Mouse (Mus musculus): ENCODE results near the gene Aoc1. TPM values are rescaled to one million over a fixed set of nuclear protein-coding genes. Genes with fewer than 3 reads are reported as not detected.
"Not testable (repeated sequence)": the region's sequence is repeated elsewhere in the genome, so short reads cannot be mapped to it uniquely, and the experiment has no call there.

Aoc1 gene
- polyA plus RNA-seq, 1 experiment from 2014 or later: not detected

- Histone ChIP-seq H3K9ac (replicated peaks) (no peak overlapping the region), H3K27me3 (no peaks in the 10 kb centered on the region), H3K4me2 (no peak overlapping the region), H3K9me3 (no peaks in the 10 kb centered on the region), H3K27ac (no peak overlapping the region), H3K4me1 (replicated peaks) (peaks cover 14% of the 10 kb centered on the region), H3K36me3 (no peaks in the 10 kb centered on the region), H3K4me3 (replicated peaks) (no peak overlapping the region)
- peak; percentile 47; the same call in 1 of the 2 replicates for ATAC-seq (ENCODE audit: insufficient number of reproducible peaks, insufficient read depth, low FRiP score, low TSS enrichment, low read depth)
- WGBS: 73% methylated on average over 12 of the region's 12 CpGs
These were observed 10.9 kb upstream of the Aoc1 start for GRCm38 (mm10) chr6:48861616-48862280.

- Histone ChIP-seq H3K27me3 (no peaks in the 10 kb centered on the region; the same call in 1 of the 2 replicates), H3K9ac (replicated peaks) (no peak overlapping the region), H3K4me1 (replicated peaks) (peaks cover 14% of the 10 kb centered on the region), H3K36me3 (no peaks in the 10 kb centered on the region), H3K9me3 (no peaks in the 10 kb centered on the region), H3K4me2 (no peak overlapping the region), H3K27ac (no peak overlapping the region), H3K4me3 (replicated peaks) (no peak overlapping the region)
- no peak for ATAC-seq (ENCODE audit: insufficient number of reproducible peaks, insufficient read depth, low FRiP score, low TSS enrichment, low read depth)
- 83% methylated on average over 4 of the region's 4 CpGs for WGBS
These were observed 9.9 kb upstream of the Aoc1 start for GRCm38 (mm10) chr6:48862816-48863215.

DNA sequence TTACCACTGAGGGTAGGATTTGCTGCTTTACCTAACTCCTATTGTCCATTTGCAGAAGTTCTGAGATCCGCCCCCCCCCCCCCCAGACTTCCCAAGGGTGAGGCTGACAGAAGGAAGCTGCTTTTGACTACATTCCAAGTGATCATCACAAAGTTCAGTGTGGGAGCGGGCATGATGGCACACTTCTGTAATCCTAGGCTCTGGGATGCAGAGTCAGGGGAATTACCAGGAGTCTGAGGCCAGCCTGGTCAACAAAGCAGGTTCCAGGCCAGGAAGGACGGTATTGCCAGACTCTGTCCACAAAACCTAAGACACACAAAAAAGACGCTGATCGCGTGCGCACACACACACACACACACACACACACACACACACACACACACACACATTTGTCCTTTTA lies 9.2 kb upstream of the Aoc1 start:
- H3K4me2 ChIP-seq: no peak overlapping the region
- no peak for ATAC-seq (ENCODE audit: insufficient number of reproducible peaks, insufficient read depth, low FRiP score, low TSS enrichment, low read depth)
- no peaks in the 10 kb centered on the region for H3K36me3 ChIP-seq
- peaks cover 14% of the 10 kb centered on the region for H3K4me1 ChIP-seq (replicated peaks)
- H3K9ac ChIP-seq (replicated peaks): no peak overlapping the region
- no peak overlapping the region for H3K27ac ChIP-seq
- H3K9me3 ChIP-seq: no peaks in the 10 kb centered on the region
- no peak overlapping the region for H3K4me3 ChIP-seq (replicated peaks)
- no peaks in the 10 kb centered on the region; the same call in 1 of the 2 replicates for H3K27me3 ChIP-seq
- 90% methylated on average over 6 of the region's 7 CpGs for WGBS

GRCm38 (mm10) chr6:48864181-48864580 lies 8.5 kb upstream of the Aoc1 start:
- H3K36me3 ChIP-seq: no peaks in the 10 kb centered on the region
- no peak overlapping the region for H3K4me3 ChIP-seq (replicated peaks)
- H3K4me1 ChIP-seq (replicated peaks): peaks cover 14% of the 10 kb centered on the region
- H3K27ac ChIP-seq: no peak overlapping the region
- H3K27me3 ChIP-seq: no peaks in the 10 kb centered on the region; the same call in 1 of the 2 replicates
- 43% methylated on average over 3 of the region's 3 CpGs for WGBS
- H3K4me2 ChIP-seq: no peak overlapping the region
- H3K9me3 ChIP-seq: no peaks in the 10 kb centered on the region
- no peak overlapping the region for H3K9ac ChIP-seq (replicated peaks)
- ATAC-seq (ENCODE audit: insufficient number of reproducible peaks, insufficient read depth, low FRiP score, low TSS enrichment, low read depth): no peak

DNA sequence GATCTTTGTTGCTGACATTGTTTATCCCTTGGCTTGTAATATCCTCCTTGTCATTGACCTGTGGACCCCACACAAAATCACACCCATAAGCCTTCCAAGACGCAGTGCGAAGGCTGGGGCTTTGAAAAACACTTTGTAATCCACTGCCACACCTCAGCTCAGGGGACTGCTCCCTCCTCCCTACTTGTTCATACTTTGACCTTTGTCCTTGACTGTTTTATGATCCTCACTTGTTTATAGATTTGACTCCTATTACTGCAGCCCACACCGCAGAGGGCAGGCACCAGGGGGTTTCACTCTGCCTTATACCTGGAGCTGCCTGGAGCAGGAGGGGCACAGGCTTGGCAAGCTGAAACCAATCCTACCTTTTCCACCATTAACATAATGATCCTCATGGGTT lies 8.0 kb upstream of the Aoc1 start:
- no peak for ATAC-seq (ENCODE audit: insufficient number of reproducible peaks, insufficient read depth, low FRiP score, low TSS enrichment, low read depth)
- no peaks in the 10 kb centered on the region; the same call in 1 of the 2 replicates for H3K27me3 ChIP-seq
- H3K9me3 ChIP-seq: no peaks in the 10 kb centered on the region
- no peak overlapping the region for H3K9ac ChIP-seq (replicated peaks)
- peaks cover 14% of the 10 kb centered on the region for H3K4me1 ChIP-seq (replicated peaks)
- no peak overlapping the region for H3K4me2 ChIP-seq
- H3K4me3 ChIP-seq (replicated peaks): no peak overlapping the region
- 0 out of 2 replicates have a peak overlapping the region, but pooled peaks have one; percentile 23 for H3K27ac ChIP-seq
- H3K36me3 ChIP-seq: no peaks in the 10 kb centered on the region
- 20% methylated on average over 3 of the region's 3 CpGs for WGBS

- H3K27ac ChIP-seq: 0 out of 2 replicates have a peak overlapping the region, but pooled peaks have one; percentile 23
- H3K27me3 ChIP-seq: no peaks in the 10 kb centered on the region; the same call in 1 of the 2 replicates
- H3K9me3 ChIP-seq: no peaks in the 10 kb centered on the region
- no peak for ATAC-seq (ENCODE audit: insufficient number of reproducible peaks, insufficient read depth, low FRiP score, low TSS enrichment, low read depth)
- no peaks in the 10 kb centered on the region for H3K36me3 ChIP-seq
- H3K4me3 ChIP-seq (replicated peaks): no peak overlapping the region
- no peak overlapping the region for H3K4me2 ChIP-seq
- H3K4me1 ChIP-seq (replicated peaks): peaks cover 11% of the 10 kb centered on the region
- H3K9ac ChIP-seq (replicated peaks): no peak overlapping the region
- 59% methylated on average over 1 of the region's 1 CpGs for WGBS
These were observed 7.4 kb upstream of the Aoc1 start for GRCm38 (mm10) chr6:48865152-48865745.

DNA sequence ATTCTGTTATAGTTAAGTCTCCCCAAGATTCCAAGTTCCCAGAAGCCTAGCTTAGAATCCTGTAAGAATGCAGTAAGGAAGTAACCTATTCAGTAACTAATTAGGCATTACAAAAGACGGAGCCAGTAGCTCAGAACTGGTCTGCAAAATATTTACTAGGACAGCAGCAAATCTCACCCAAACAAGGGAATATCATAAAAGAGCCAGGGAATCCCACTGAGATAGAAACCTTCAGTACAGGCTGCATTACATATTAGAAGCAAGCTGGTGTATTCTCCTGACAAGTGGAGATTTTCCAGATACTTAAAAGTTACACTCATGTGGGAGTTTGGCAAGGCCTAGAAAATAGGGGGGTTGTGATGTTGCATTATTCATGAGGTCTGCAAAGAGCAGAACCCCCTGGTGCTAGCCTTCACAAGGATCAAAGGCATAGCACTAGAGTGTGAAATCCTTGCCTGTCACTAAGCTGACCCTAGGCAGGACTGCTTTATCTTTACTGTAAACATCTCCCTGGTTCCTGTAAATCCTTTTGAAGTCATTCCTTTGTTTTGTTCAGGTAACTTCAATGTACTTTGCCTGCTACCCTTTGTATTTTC lies 6.2 kb upstream of the Aoc1 start:
- not testable (repeated sequence) for ATAC-seq (ENCODE audit: insufficient number of reproducible peaks, insufficient read depth, low FRiP score, low TSS enrichment, low read depth); H3K9ac ChIP-seq (replicated peaks); H3K9me3 ChIP-seq; H3K4me1 ChIP-seq (replicated peaks); H3K4me2 ChIP-seq; H3K36me3 ChIP-seq; H3K4me3 ChIP-seq (replicated peaks); H3K27me3 ChIP-seq; H3K27ac ChIP-seq
- 14% methylated on average over 1 of the region's 1 CpGs for WGBS

- no peak overlapping the region for H3K27ac ChIP-seq
- H3K27me3 ChIP-seq: no peaks in the 10 kb centered on the region; the same call in 1 of the 2 replicates
- WGBS: 72% methylated on average over 4 of the region's 4 CpGs
These were observed 5.5 kb upstream of the Aoc1 start for GRCm38 (mm10) chr6:48867158-48867557.

DNA sequence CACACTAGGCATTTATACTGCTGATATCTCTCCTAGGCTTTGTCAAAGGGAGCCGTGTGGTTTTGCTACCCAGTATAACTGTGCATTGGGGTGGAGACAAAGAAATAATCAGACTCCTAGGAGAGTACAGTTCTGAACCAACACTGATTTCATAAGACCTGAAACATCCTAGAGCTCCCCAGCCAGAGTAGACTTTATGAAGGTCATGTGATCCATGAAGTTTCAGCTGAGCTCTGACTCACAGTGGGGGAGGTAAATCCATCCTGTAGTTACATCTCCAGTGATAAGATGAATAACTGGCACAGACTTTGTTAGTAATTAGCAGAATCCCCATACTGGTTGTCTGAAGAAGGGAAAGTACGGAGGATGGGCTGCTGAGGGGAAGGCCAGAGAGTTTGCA lies 2.9 kb upstream of the Aoc1 start:
- ATAC-seq (ENCODE audit: insufficient number of reproducible peaks, insufficient read depth, low FRiP score, low TSS enrichment, low read depth): no peak
- Histone ChIP-seq H3K27ac (no peak overlapping the region), H3K9me3 (no peaks in the 10 kb centered on the region), H3K36me3 (no peaks in the 10 kb centered on the region), H3K4me2 (no peak overlapping the region), H3K4me3 (replicated peaks) (no peak overlapping the region), H3K27me3 (no peaks in the 10 kb centered on the region; the same call in 1 of the 2 replicates), H3K9ac (replicated peaks) (no peak overlapping the region), H3K4me1 (replicated peaks) (peaks cover 6% of the 10 kb centered on the region)
- 85% methylated on average over 2 of the region's 2 CpGs for WGBS

More at GRCm38 (mm10) chr6:48867158-48867557, 5.5 kb upstream of the Aoc1 start:
- no peaks in the 10 kb centered on the region for H3K36me3 ChIP-seq
- H3K9me3 ChIP-seq: no peaks in the 10 kb centered on the region
- no peak for ATAC-seq (ENCODE audit: insufficient number of reproducible peaks, insufficient read depth, low FRiP score, low TSS enrichment, low read depth)
- H3K4me3 ChIP-seq (replicated peaks): no peak overlapping the region
- H3K4me1 ChIP-seq (replicated peaks): peaks cover 9% of the 10 kb centered on the region
- no peak overlapping the region for H3K9ac ChIP-seq (replicated peaks)
- H3K4me2 ChIP-seq: no peak overlapping the region

DNA sequence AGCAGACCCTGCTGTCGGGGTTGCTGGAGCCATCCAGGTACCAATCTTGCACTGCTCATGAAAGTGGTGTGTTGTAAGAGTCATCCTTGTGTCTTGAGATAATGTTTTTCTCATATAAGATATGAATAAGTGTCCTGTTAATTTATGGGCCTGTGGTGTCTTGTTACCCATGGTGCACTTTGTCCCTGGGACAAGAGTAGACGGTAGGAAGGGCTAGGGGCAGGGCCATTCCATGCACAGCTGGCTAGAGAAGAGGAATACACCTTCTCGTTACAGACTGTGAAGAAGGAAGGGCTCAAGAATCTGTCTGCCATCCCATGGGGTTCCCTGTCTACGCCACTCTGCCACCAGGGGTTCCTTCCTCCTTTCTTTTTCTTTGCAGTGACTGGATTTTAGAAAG lies 1.9 kb downstream of the Aoc1 start:
- Histone ChIP-seq H3K36me3 (no peaks in the 10 kb centered on the region), H3K27ac (no peak overlapping the region), H3K9ac (replicated peaks) (no peak overlapping the region), H3K4me1 (replicated peaks) (no peaks in the 10 kb centered on the region), H3K9me3 (no peaks in the 10 kb centered on the region), H3K4me2 (no peak overlapping the region), H3K27me3 (no peaks in the 10 kb centered on the region), H3K4me3 (replicated peaks) (no peak overlapping the region)
- ATAC-seq (ENCODE audit: insufficient number of reproducible peaks, insufficient read depth, low FRiP score, low TSS enrichment, low read depth): no peak
- WGBS: 80% methylated on average over 4 of the region's 4 CpGs

GRCm38 (mm10) chr6:48875515-48875914 lies 2.8 kb downstream of the Aoc1 start:
- no peak overlapping the region for H3K9ac ChIP-seq (replicated peaks)
- H3K4me2 ChIP-seq: no peak overlapping the region
- no peak overlapping the region for H3K4me3 ChIP-seq (replicated peaks)
- 87% methylated on average over 6 of the region's 6 CpGs for WGBS
- no peak overlapping the region for H3K27ac ChIP-seq
- ATAC-seq (ENCODE audit: insufficient number of reproducible peaks, insufficient read depth, low FRiP score, low TSS enrichment, low read depth): no peak
- H3K36me3 ChIP-seq: no peaks in the 10 kb centered on the region
- H3K4me1 ChIP-seq (replicated peaks): no peaks in the 10 kb centered on the region
- no peaks in the 10 kb centered on the region for H3K9me3 ChIP-seq
- H3K27me3 ChIP-seq: no peaks in the 10 kb centered on the region

Measured in limb, embryonic 12.5 days (tissue).